Mouse (Mus musculus): ENCODE measurements around the gene Fezf1. TPM values are rescaled to one million over a fixed set of nuclear protein-coding genes. Genes with fewer than 3 reads are reported as not detected.

Gene Fezf1
- polyA plus RNA-seq, 1 experiment, result not detected

DNA sequence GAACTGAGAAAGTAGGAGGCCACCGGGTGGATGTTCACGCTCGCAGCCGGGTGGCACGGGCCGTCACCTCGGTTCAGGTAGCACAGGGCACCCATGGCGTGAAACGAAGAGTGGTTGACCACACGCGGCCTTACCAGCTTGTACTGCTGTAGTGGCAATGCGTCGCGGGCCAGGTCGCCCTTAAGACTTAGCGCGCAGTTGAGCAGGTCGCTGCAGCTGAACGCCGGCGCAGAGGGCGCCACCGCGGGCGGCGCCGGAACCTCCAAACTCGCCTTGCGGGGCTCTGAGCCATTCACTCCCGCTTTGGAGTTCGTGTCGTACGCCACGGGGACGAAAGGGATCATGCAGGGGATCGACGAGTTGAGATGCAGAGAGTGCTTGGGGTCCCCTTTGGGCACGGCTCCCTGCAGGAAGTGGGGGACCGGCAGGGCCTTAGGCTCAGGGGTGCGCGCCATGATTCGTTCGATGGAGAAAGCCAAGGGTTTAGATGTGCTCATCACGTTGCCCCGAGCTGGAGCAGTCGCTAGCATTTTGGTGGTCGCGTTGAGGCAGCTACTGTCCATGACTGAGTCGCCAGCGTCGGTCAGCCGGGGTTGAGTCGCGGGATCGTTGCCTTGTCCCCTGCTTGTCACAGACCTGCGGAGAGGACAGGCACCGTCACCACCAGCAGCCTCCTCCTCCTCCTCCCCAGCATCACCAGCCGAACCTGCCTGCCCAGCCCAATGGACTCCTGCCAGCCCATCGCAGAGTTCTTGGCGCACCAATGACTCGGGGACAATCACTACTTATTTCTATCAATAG is 450 bp downstream of the Fezf1 start:
- H3K27ac ChIP-seq (ENCODE audit: insufficient read depth, low read length), result no peak overlapping the region

DNA sequence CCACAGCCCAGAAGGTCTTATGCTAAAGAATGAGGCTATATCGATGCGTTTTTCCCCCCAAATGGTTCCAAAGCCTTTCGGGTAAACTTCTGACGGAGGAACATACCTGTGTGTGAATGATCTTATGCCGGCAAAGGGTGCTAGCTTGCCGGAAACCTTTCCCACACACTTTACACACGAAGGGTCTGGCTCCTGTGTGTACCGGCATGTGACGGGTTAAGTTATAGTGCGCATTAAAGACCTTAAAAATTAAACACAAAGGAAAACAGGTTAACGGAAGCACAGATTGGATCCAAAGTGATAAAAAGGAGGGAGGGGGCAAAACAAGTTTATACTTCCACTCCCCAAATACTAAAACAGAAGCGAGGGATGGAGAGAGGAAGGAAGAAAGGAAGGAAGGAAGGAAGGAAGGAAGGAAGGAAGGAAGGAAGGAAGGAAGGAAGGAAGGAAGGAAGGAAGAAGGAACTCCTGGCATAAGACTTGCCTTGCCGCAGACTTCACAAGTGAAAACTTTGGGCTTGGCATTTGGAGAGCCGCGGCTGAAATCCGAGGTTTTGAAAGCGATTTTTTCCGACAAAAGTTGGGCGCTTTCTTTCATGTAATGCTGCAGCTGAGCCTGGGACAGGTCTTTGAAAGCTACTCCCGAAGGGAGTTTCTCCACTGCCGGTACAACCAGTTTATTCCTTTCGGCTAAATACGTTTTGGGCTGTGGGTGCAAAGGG is 1.2 kb downstream of the Fezf1 start:
- TF ChIP-seq CTCF (IDR thresholded peaks at IDR 0.05; ENCODE audit: borderline replicate concordance, insufficient read depth, low read length), result no peak
- no peak for TF ChIP-seq POLR2A (IDR thresholded peaks at IDR 0.05; ENCODE audit: low read depth, low read length)

More for the DNA sequence above, 450 bp downstream of the Fezf1 start:
- TF ChIP-seq CTCF (IDR thresholded peaks at IDR 0.05; ENCODE audit: borderline replicate concordance, insufficient read depth, low read length) (no peak), POLR2A (IDR thresholded peaks at IDR 0.05; ENCODE audit: low read depth, low read length) (no peak)
- Histone ChIP-seq H3K4me3 (ENCODE audit: insufficient read depth, low read length) (no peak overlapping the region), H3K4me1 (ENCODE audit: control insufficient read depth, insufficient read depth, low read length) (no peaks in the 10 kb centered on the region)

DNA sequence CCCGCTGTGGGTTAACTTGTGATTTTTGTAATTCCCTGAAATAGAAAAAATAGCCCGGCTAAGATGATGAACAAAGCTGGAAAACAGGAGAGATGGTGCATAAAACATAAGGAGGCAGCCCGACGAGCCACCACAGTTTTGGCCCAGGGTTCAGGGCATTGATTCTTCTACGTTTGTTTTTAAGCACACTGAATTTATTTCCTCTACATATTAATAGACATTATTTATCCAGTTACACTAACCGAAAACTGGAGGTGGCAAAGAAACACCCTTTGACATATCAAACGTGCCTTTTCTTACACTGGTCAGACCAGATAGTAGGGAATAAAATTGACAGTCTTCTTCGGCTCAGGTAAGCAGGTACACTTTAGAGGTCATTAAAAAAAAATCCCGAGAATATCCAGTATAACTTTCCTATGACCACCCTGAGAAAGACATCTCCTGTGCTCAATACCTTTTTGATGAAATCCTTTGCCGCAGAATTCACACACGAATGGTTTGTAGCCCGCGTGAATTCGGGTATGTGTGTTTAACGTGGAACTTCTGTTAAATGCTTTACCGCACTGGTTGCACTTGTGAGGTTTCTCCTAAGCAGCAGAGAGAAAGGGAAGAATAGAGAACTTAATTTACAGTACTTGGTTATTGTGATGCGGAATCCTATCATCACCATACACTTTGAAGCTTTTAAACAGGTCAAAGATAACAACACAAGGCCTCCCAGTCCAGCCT is 1.9 kb downstream of the Fezf1 start:
- no peak overlapping the region for H3K27ac ChIP-seq (ENCODE audit: insufficient read depth, low read length)
- TF ChIP-seq POLR2A (IDR thresholded peaks at IDR 0.05; ENCODE audit: low read depth, low read length), result no peak
- no peak for TF ChIP-seq CTCF (IDR thresholded peaks at IDR 0.05; ENCODE audit: borderline replicate concordance, insufficient read depth, low read length)
- H3K4me3 ChIP-seq (ENCODE audit: insufficient read depth, low read length), result no peak overlapping the region
- no peaks in the 10 kb centered on the region for H3K4me1 ChIP-seq (ENCODE audit: control insufficient read depth, insufficient read depth, low read length)

More for the DNA sequence above, 1.2 kb downstream of the Fezf1 start:
- H3K4me1 ChIP-seq (ENCODE audit: control insufficient read depth, insufficient read depth, low read length), result no peaks in the 10 kb centered on the region
- H3K27ac ChIP-seq (ENCODE audit: insufficient read depth, low read length), result no peak overlapping the region
- H3K4me3 ChIP-seq (ENCODE audit: insufficient read depth, low read length), result no peak overlapping the region

DNA sequence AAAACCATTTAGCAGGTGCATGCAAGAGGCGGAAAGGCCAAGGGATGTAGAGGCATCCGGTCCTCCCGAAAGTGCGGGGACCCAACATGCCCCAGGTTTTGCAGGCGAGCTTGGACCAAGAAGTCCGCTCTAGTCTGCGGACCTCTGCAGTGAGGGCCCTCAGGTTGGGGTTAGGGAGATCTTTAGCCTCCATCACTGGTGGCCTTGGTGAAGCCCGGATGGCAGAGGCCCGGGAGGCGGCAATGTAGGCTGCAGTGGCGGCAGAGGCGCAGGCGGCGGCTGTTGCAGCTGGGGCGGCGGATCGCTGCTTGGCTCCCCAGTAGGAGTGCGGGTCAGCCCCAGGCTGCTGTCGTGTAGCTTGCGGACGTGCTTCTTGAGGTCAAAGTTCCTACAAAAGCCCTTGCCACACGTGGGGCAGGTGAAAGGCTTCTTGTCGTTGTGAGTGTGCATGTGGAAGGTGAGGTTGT is 2.6 kb downstream of the Fezf1 start:
- H3K4me1 ChIP-seq (ENCODE audit: control insufficient read depth, insufficient read depth, low read length), result no peaks in the 10 kb centered on the region
- H3K4me3 ChIP-seq (ENCODE audit: insufficient read depth, low read length), result no peak overlapping the region
- H3K27ac ChIP-seq (ENCODE audit: insufficient read depth, low read length), result no peak overlapping the region
- TF ChIP-seq POLR2A (IDR thresholded peaks at IDR 0.05; ENCODE audit: low read depth, low read length) (no peak), CTCF (IDR thresholded peaks at IDR 0.05; ENCODE audit: borderline replicate concordance, insufficient read depth, low read length) (no peak)

DNA sequence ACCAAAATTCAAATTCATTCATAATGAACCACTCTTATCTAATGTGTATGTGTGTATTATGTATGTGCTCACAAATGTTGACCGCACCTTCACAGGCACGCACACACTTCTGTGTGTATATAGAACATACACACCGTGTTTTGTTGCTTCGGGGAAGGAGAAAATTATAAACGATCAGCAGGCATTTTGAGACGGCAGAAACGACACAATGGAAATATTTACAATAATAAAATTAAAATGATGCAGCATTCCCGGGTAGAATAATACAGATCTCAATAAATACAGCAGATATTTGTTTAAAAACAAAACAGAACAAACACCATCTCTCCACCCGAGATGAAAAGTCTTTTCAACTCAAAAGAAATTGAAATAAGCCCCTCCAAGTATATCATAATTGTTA is 3.0 kb downstream of the Fezf1 start:
- Histone ChIP-seq H3K4me3 (ENCODE audit: insufficient read depth, low read length) (no peak overlapping the region), H3K27ac (ENCODE audit: insufficient read depth, low read length) (no peak overlapping the region), H3K4me1 (ENCODE audit: control insufficient read depth, insufficient read depth, low read length) (no peaks in the 10 kb centered on the region)
- TF ChIP-seq POLR2A (IDR thresholded peaks at IDR 0.05; ENCODE audit: low read depth, low read length) (no peak), CTCF (IDR thresholded peaks at IDR 0.05; ENCODE audit: borderline replicate concordance, insufficient read depth, low read length) (no peak)

DNA sequence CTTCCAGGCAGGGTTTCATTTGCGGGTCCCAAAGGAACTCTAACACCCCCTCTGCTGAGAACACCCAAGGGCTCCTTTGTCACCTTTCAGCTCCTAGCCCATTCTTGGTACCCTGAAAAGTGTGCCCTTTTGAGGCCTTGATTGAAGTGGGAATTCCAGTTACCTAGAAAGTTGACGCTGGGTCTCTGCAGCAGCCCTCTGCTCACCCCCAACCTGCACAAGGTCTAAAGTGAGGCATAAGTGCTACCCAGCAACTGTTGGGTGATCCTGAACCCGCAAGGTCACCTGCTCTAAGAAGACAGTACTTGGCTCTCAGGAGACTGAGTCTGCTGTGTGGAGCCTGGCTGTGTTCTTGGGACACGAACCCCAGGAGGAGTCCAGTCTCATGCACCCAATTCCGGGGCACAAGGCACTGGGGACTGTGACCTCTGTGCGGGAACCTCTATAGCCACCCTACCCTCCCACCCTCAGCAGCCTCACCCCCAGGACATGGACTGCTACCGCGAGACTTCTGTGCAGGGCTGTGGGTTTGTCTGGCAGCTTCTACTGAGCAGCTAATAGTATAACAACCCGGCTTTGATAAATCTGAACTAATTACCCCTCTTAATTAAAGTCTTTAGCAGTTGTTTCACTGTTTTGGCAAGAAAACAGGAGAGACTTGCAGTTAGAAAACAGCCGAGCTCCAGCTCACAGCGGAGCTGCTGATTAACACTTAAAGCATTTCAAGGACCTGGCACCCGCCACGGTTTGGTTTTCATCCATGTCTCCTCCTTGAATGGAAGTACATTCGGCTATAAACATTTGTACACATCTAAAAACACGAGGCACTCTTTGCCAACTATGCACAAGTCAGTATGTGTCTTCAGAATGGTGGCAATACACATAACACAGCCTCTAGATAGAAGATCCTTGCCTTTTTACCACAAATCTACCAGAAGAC is 4.1 kb downstream of the Fezf1 start:
- no peak overlapping the region for H3K27ac ChIP-seq (ENCODE audit: insufficient read depth, low read length)
- TF ChIP-seq POLR2A (IDR thresholded peaks at IDR 0.05; ENCODE audit: low read depth, low read length) (no peak), CTCF (IDR thresholded peaks at IDR 0.05; ENCODE audit: borderline replicate concordance, insufficient read depth, low read length) (no peak)
- no peak overlapping the region for H3K4me3 ChIP-seq (ENCODE audit: insufficient read depth, low read length)
- H3K4me1 ChIP-seq (ENCODE audit: control insufficient read depth, insufficient read depth, low read length), result no peaks in the 10 kb centered on the region

DNA sequence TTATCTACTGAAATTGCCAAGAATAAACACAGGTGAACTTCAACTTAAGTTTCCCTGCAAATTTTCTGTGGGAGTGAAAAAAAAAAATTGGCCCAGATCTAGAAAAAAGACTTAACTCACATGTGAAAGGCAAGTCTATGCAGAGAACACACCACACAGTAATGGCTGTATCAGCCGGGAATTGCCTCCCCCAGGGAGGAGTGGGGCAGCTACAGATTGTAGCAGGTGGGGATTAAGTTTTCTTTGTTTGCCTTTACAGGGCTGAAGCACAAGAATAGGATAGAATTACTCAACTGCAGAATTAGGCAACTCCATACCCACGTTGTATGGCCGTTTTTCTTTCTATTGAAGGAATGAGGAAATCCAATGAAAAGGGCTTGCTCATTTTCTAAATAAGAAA is 36.7 kb downstream of the Fezf1 start:
- TF ChIP-seq POLR2A (IDR thresholded peaks at IDR 0.05; ENCODE audit: low read depth, low read length), result no peak
- H3K4me3 ChIP-seq (ENCODE audit: insufficient read depth, low read length), result no peak overlapping the region
- no peaks in the 10 kb centered on the region for H3K4me1 ChIP-seq (ENCODE audit: control insufficient read depth, insufficient read depth, low read length)
- no peak overlapping the region for H3K27ac ChIP-seq (ENCODE audit: insufficient read depth, low read length)

DNA sequence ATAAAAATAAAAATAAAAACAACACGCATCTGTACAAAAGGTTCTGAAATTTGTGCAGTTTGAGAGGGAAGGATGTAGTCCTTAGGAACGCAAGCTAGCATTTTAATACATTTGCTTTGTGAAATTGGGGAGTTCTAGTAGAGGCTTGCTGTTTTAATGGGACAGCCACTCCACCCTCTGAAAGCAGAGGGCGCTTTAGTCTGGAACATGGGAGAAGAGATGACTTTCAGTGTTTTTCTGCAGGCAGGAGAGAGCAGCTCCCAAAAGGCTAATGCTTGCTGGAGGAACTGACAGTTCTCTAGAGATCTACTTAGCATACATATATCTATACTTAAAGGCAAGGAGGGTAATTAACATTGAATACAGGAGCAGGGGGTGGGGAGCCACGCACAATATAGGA is 40.4 kb downstream of the Fezf1 start:
- no peak for TF ChIP-seq POLR2A (IDR thresholded peaks at IDR 0.05; ENCODE audit: low read depth, low read length)
- no peak for TF ChIP-seq CTCF (IDR thresholded peaks at IDR 0.05; ENCODE audit: borderline replicate concordance, insufficient read depth, low read length)
- no peaks in the 10 kb centered on the region for H3K4me1 ChIP-seq (ENCODE audit: control insufficient read depth, insufficient read depth, low read length)

DNA sequence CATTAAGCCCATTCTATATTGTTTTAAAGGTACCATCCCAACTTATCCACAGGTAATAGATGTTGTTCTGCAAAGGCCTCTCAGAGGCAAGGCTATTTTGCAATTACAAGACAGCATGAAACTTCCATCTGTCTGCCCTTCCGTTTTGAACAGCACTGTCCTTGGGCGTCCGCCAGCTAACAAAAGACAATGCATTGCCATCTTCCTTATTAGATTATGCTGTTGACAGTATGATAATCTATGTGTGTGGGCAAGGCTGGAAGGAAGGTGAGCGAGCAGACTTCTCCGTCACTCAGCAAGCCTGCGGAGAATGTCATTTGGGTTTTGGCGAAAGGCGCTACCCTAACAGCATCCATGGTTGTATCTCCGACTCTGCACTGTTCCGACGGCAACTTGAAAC is 45.5 kb downstream of the Fezf1 start:
- TF ChIP-seq POLR2A (IDR thresholded peaks at IDR 0.05; ENCODE audit: low read depth, low read length) (no peak), CTCF (IDR thresholded peaks at IDR 0.05; ENCODE audit: borderline replicate concordance, insufficient read depth, low read length) (no peak)
- Histone ChIP-seq H3K27ac (ENCODE audit: insufficient read depth, low read length) (no peak overlapping the region), H3K4me1 (ENCODE audit: control insufficient read depth, insufficient read depth, low read length) (no peaks in the 10 kb centered on the region), H3K4me3 (ENCODE audit: insufficient read depth, low read length) (no peak overlapping the region)

More for the DNA sequence above, 40.4 kb downstream of the Fezf1 start:
- H3K4me3 ChIP-seq (ENCODE audit: insufficient read depth, low read length), result no peak overlapping the region
- H3K27ac ChIP-seq (ENCODE audit: insufficient read depth, low read length), result no peak overlapping the region

Other genes with a start within 250 kb of the Fezf1 start
- 1.4 and 4.3 TPM in 2 replicates for gene Aass, start 115.4 kb downstream of the Fezf1 start, polyA plus RNA-seq (2011; ENCODE audit: insufficient read length, low read depth, missing spikeins)

Measured in embryonic fibroblast, embryonic 13.5 days (primary cell).